Mouse (Mus musculus): ENCODE measurements around the gene D430019H16Rik.

Gene D430019H16Rik

GRCm38 (mm10) chr12:105453670-105454257 lies at the start of gene D430019H16Rik:
Gene D430019H16Rik (plus strand): TSS chr12:105453856.
- no peak for DNase-seq (ENCODE audit: low read depth, low spot score)

- DNase-seq (ENCODE audit: low read depth, low spot score): no peak
Measured at GRCm38 (mm10) chr12:105406008-105406407, 47.6 kb upstream of the D430019H16Rik start.

- no peak for DNase-seq (ENCODE audit: low read depth, low spot score)
Measured at GRCm38 (mm10) chr12:105413909-105414308, 39.7 kb upstream of the D430019H16Rik start.

GRCm38 (mm10) chr12:105420476-105420875 lies 33.2 kb upstream of the D430019H16Rik start:
- DNase-seq (ENCODE audit: low read depth, low spot score): no peak

- DNase-seq (ENCODE audit: low read depth, low spot score): peak; percentile 28
Measured at GRCm38 (mm10) chr12:105426541-105426940, 27.1 kb upstream of the D430019H16Rik start.

- peak; percentile 41 for DNase-seq (ENCODE audit: low read depth, low spot score)
Measured at GRCm38 (mm10) chr12:105427039-105427757, 26.5 kb upstream of the D430019H16Rik start.

GRCm38 (mm10) chr12:105431872-105432271 lies 21.8 kb upstream of the D430019H16Rik start:
- no peak for DNase-seq (ENCODE audit: low read depth, low spot score)

GRCm38 (mm10) chr12:105432807-105433206 lies 20.8 kb upstream of the D430019H16Rik start:
- no peak for DNase-seq (ENCODE audit: low read depth, low spot score)

- DNase-seq (ENCODE audit: low read depth, low spot score): no peak
Measured at GRCm38 (mm10) chr12:105438259-105438658, 15.4 kb upstream of the D430019H16Rik start.

- DNase-seq (ENCODE audit: low read depth, low spot score): no peak
Measured at GRCm38 (mm10) chr12:105439976-105440375, 13.7 kb upstream of the D430019H16Rik start.

- no peak for DNase-seq (ENCODE audit: low read depth, low spot score)
Measured at GRCm38 (mm10) chr12:105443569-105443968, 10.1 kb upstream of the D430019H16Rik start.

- DNase-seq (ENCODE audit: low read depth, low spot score): peak; percentile 9
Measured at GRCm38 (mm10) chr12:105445767-105446166, 7.9 kb upstream of the D430019H16Rik start.

GRCm38 (mm10) chr12:105449239-105449638 lies 4.4 kb upstream of the D430019H16Rik start:
- no peak for DNase-seq (ENCODE audit: low read depth, low spot score)

- no peak for DNase-seq (ENCODE audit: low read depth, low spot score)
Measured at GRCm38 (mm10) chr12:105454258-105455062, 804 bp downstream of the D430019H16Rik start.

GRCm38 (mm10) chr12:105455063-105455559 lies 1.5 kb downstream of the D430019H16Rik start:
- no peak for DNase-seq (ENCODE audit: low read depth, low spot score)

GRCm38 (mm10) chr12:105458791-105459190 lies 5.1 kb downstream of the D430019H16Rik start:
- no peak for DNase-seq (ENCODE audit: low read depth, low spot score)

GRCm38 (mm10) chr12:105461066-105461465 lies 7.4 kb downstream of the D430019H16Rik start:
- DNase-seq (ENCODE audit: low read depth, low spot score): no peak

GRCm38 (mm10) chr12:105469026-105469425 lies 15.4 kb downstream of the D430019H16Rik start:
- no peak for DNase-seq (ENCODE audit: low read depth, low spot score)

GRCm38 (mm10) chr12:105475230-105475911 lies 21.7 kb downstream of the D430019H16Rik start:
- no peak for DNase-seq (ENCODE audit: low read depth, low spot score)

- peak; percentile 55 for DNase-seq (ENCODE audit: low read depth, low spot score)
Measured at GRCm38 (mm10) chr12:105476453-105476852, 22.8 kb downstream of the D430019H16Rik start.

GRCm38 (mm10) chr12:105476993-105477392 lies 23.3 kb downstream of the D430019H16Rik start:
- DNase-seq (ENCODE audit: low read depth, low spot score): no peak

Measured in 3T3-L1 (cell line).